Mouse (Mus musculus) kidney, adult 2 months (tissue): ENCODE data around the gene Lgals8.

Experiments used
- CTCF ChIP-seq: fragments of 200-500 bp; conservative IDR thresholded peaks from 2 replicates; pipeline ENCODE4 v1.5.1; 2011; ENCODE audit warnings: low read depth, mild to moderate bottlenecking, control low read depth, low read length, moderate library complexity, mixed read lengths; ENCODE audit not compliant: insufficient read depth, insufficient read length
- POLR2A ChIP-seq: fragments of 200-500 bp; IDR thresholded peaks from one replicate; pipeline ENCODE4 v1.6.1; 2011; ENCODE audit warnings: low read depth, low read length, control low read depth

DNA sequence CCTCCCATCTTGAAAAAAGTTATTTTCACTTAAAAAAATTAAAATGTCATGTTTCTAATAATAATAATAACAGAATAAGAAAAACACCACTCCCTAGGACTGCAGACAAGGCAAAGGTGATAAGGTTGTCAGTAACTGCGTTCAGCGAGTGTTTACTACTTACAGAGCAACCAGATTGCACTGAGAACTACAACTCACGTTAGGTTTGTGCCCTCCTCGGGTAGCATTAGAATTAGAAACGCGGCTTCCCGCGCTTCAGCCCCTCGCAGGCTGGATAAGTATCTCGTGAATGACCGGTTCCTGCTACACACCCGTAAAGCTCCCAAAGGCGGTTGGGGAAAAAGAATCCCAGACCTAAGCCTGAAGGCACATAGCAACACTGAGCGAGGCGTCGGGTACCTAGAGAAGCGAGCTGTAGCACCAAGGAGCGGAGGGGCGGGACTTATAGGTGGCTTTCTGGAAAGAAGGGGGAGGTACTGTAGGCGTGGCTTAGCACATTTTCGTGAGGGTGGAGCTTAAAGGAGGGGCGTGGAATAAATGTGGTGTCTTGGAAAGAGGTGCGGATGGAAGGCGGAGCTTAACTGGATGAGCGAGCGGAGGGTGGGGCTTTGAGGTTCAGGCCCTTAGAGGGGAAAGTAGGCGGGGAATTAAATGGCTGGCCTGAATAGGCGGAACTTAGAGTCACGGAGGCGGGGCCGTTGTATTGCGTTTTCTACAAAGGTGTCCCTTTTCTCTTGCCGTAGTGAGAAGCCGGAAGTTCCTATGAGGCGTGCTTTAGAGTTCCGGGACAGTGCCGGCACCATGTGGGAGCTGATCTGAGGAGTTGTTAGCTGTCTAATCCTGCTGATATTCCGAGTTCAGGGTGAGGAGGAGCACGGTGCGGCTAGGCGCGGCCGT is 69.9 kb downstream of the Lgals8 start, which contains the start of gene Heatr1:
- TF ChIP-seq CTCF (no peak), POLR2A (no peak)
